Mouse (Mus musculus) right cerebral cortex, adult 2 months (tissue): ENCODE data around the gene 1700025G04Rik.
A peak's percentile ranks its signal among the peaks of the same experiment; 100 is the strongest.

Experiments used
- DNase-seq, 2 experiments: peaks; one replicate each; pipeline ENCODE4 v3.0.0; 2021 to 2022; ENCODE audit warnings: low spot score in 2 of 2

The 1700025G04Rik gene

GRCm38 (mm10) chr1:151995948-151996697 lies 93.8 kb downstream of the 1700025G04Rik start:
- DNase-seq: no peak

GRCm38 (mm10) chr1:151994271-151994670 lies 95.7 kb downstream of the 1700025G04Rik start:
- no peak for DNase-seq

GRCm38 (mm10) chr1:151991505-151991904 lies 98.4 kb downstream of the 1700025G04Rik start:
- no peak for DNase-seq

- no peak for DNase-seq
Observed at GRCm38 (mm10) chr1:151990615-151991014, 99.3 kb downstream of the 1700025G04Rik start.

GRCm38 (mm10) chr1:151988713-151989112 lies 101.2 kb downstream of the 1700025G04Rik start:
- DNase-seq: no peak

GRCm38 (mm10) chr1:151988066-151988465 lies 101.9 kb downstream of the 1700025G04Rik start:
- no peak for DNase-seq

- DNase-seq: no peak
Observed at GRCm38 (mm10) chr1:151986024-151986778, 103.7 kb downstream of the 1700025G04Rik start.

- DNase-seq: no peak
Observed at GRCm38 (mm10) chr1:151985056-151985455, 104.9 kb downstream of the 1700025G04Rik start.

- DNase-seq: no peak
Observed at GRCm38 (mm10) chr1:151983991-151984390, 105.9 kb downstream of the 1700025G04Rik start.

- DNase-seq: no peak
Observed at GRCm38 (mm10) chr1:151980498-151980897, 109.4 kb downstream of the 1700025G04Rik start.

GRCm38 (mm10) chr1:151979803-151980456 lies 110.0 kb downstream of the 1700025G04Rik start:
- DNase-seq: no peak

GRCm38 (mm10) chr1:151978751-151979150 lies 111.2 kb downstream of the 1700025G04Rik start:
- DNase-seq: no peak

GRCm38 (mm10) chr1:151977596-151977995 lies 112.3 kb downstream of the 1700025G04Rik start:
- no peak for DNase-seq

- DNase-seq: no peak
Observed at GRCm38 (mm10) chr1:151976850-151977249, 113.1 kb downstream of the 1700025G04Rik start.

- no peak for DNase-seq
Observed at GRCm38 (mm10) chr1:151975418-151976379, 114.2 kb downstream of the 1700025G04Rik start.

GRCm38 (mm10) chr1:151974887-151975286 lies 115.0 kb downstream of the 1700025G04Rik start:
- peak in 1 of 2 experiments; percentile 16 for DNase-seq

- DNase-seq: no peak
Observed at GRCm38 (mm10) chr1:151974424-151974823, 115.5 kb downstream of the 1700025G04Rik start.

- no peak for DNase-seq
Observed at GRCm38 (mm10) chr1:151973110-151973700, 116.7 kb downstream of the 1700025G04Rik start.

GRCm38 (mm10) chr1:151971581-151971980 lies 118.3 kb downstream of the 1700025G04Rik start:
- no peak for DNase-seq

GRCm38 (mm10) chr1:151968126-151968525 lies 121.8 kb downstream of the 1700025G04Rik start:
- DNase-seq: no peak

GRCm38 (mm10) chr1:151964811-151965210 lies 125.1 kb downstream of the 1700025G04Rik start:
- no peak for DNase-seq
